Mouse (Mus musculus): ENCODE results near the gene Krt13. TPM values are rescaled to one million over a fixed set of nuclear protein-coding genes. Genes with fewer than 3 reads are reported as not detected.

The Krt13 gene
- polyA plus RNA-seq (2015; fragmentation: Nextera tagmentation; extraction: Ambion mirVana) = 397 and 779 TPM in 2 replicates

DNA sequence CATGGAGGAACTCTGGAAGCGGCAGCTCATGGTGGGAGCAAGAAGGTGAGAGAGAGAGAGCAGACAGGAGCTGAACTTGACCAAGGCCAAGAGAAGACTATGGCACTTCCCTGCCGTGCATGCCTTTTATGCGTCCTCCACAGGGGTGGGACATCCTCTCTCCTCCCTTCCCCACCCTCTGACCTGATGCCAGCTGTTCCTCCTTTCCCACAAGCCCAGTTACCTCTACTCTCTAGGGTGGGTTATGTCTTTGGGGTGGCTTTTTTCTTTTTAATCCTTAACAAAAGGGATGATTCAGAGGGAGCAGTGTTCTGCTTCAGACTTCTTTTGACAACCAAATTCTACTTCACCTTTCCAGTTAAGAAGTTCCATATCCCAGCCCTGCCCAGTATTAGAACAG is at the start of gene Krt13:
Krt13 (minus strand) TSS at position 101 of the 400 bp plus-strand sequence.
- Histone ChIP-seq H3K9me3 (no peaks in the 10 kb centered on the region), H3K9ac (no peak within 1 kb of the TSS), H3K36me3 (no peaks in the 10 kb centered on the region), H3K4me1 (no peaks in the 10 kb centered on the region), H3K27me3 (replicated peaks) (no peaks in the 10 kb centered on the region), H3K4me2 (no peak within 1 kb of the TSS), H3K4me3 (replicated peaks) (no peak within 1 kb of the TSS; the same call in 1 of the 2 replicates), H3K27ac (no peak within 1 kb of the TSS)
- no peak for ATAC-seq (ENCODE audit: insufficient read depth, low FRiP score, low read depth)
- 75% methylated on average over 3 of the region's 3 CpGs for WGBS

DNA sequence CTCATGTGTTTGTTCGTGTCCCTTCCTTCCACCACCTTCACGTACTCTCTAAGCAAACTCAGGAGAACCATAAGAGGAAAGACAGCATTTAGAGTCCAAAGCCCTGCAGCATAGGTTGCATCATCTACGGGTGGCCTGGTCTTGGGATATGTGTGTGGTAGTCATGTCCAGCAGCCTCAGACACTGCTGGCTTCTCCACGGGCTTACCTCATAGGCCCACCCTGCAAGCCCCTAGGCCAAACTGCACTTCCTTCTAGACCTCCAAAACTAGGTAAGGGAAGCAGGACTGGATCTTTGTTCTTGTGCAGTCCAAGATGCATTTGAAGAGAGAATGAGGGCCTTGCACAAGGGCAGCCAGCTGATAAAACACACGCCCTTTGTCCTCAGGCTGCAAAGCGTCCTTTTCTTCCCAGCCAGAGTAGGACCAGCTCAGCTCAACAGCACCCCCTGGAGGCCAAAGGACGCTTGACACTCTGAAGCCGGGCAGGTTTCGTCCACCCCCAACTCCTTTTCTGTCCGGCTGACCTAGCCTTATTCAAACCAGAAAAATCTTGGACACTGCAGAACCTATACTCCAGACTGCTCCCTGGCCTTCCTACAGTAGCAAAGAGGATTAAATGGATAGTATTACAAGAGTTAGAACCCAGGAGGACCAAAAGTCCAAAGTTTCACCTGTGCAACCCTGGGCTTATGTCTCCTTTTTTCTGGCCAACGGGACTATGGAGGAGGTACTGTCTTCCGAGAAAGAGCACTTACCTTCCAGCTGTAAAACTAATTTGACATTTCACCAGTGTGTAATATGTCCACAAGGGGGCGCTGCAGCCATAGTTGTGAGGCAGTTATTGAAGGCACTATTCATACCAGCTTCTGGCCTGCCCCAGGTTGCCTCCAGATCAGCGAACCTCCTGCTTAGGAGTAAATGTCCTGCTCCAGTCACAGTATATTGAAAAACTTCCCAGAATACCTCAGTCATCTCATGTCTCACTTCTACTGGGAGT is 47.7 kb upstream of the Krt13 start:
- Histone ChIP-seq H3K27me3 (replicated peaks) (no peaks in the 10 kb centered on the region), H3K9ac (no peak overlapping the region), H3K4me2 (peak overlapping the region; percentile 26), H3K27ac (peak overlapping the region; percentile 88), H3K4me1 (peaks cover 22% of the 10 kb centered on the region), H3K9me3 (no peaks in the 10 kb centered on the region), H3K36me3 (no peaks in the 10 kb centered on the region), H3K4me3 (replicated peaks) (no peak overlapping the region; the same call in 1 of the 2 replicates)
- 28% methylated on average over 14 of the region's 14 CpGs for WGBS
- ATAC-seq (ENCODE audit: insufficient read depth, low FRiP score, low read depth) = peak; percentile 27; the same call in 1 of the 2 replicates

DNA sequence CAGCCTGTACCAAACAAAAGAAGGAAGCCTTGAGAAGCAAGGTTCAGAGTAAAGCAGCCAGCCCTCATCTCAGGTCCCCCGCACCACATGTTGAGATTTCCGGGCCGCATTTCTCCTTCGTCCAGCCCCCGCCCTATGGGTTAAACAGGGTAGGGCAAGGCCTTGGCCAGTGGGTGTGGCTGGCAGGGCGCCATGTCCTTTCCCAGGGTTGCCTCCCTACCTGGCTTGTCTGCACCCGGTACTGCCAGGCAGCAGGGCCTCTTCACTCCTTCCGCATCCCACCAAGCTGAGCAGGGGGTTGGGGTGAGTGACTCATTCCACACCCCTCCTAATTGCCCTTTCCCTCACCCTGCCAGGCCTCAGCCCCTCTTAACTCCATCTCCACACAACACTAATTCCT is 46.7 kb upstream of the Krt13 start:
- Histone ChIP-seq H3K36me3 (no peaks in the 10 kb centered on the region), H3K9ac (no peak overlapping the region), H3K9me3 (no peaks in the 10 kb centered on the region), H3K27ac (peak overlapping the region; percentile 88), H3K4me3 (replicated peaks) (no peak overlapping the region; the same call in 1 of the 2 replicates), H3K4me2 (peak overlapping the region; percentile 26), H3K27me3 (replicated peaks) (no peaks in the 10 kb centered on the region), H3K4me1 (peaks cover 23% of the 10 kb centered on the region)
- peak; percentile 82 for ATAC-seq (ENCODE audit: insufficient read depth, low FRiP score, low read depth)
- 41% methylated on average over 8 of the region's 8 CpGs for WGBS

DNA sequence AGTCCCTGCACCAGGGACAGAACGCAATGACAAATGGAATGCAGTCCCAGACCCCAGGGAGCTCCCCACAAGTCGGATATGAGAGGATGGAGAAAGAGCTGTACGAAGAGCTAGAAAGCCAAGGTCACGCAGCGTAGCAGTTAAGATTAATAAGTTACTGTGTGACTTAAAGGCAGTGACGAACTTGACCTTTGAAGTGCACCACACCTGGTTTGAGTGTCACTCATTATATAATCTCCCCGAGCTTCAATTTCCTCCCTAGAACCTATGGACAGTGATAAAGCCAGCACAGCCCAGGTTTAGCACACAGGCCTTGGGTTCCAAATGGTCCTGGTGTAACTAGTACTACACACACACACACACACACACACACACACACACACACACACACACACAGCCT is 43.0 kb upstream of the Krt13 start:
- Histone ChIP-seq H3K4me3 (replicated peaks) (no peak overlapping the region), H3K9ac (no peak overlapping the region), H3K27me3 (replicated peaks) (no peaks in the 10 kb centered on the region), H3K36me3 (no peaks in the 10 kb centered on the region), H3K9me3 (no peaks in the 10 kb centered on the region), H3K27ac (peak overlapping the region; percentile 48; the same call in 1 of the 2 replicates), H3K4me1 (peaks cover 23% of the 10 kb centered on the region), H3K4me2 (no peak overlapping the region; the same call in 1 of the 2 replicates)
- ATAC-seq (ENCODE audit: insufficient read depth, low FRiP score, low read depth) = no peak
- WGBS = 37% methylated on average over 7 of the region's 7 CpGs

DNA sequence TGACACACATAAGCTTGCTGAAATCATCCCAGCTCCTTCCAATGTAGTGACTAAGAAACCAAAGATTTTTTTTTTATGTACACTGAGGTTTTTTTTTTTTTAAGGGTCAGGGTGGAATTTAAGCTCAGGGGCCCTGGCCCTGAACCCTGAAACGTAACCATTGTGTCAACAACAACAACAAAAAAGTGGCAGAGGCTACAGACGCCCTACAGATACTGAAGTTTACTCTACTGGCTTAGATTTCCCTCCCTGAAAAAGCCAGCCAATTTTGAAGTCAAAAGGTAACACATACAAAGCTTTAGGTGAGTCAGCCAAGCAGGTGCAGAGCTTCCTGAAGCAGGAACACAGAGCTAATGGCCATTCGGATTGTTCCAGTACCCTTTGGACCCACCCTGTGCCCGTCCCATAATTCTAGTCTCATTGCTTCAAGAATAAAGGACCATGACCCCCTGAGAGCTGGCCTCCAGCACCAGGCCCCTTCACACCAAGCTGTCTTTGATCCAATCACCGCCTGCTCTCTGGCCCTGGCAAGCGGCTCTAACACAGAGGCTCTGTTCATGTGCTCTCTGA is 36.6 kb upstream of the Krt13 start:
- H3K9ac ChIP-seq = no peak overlapping the region
- 0 out of 2 replicates have a peak, but pooled peaks cover 10% of the 10 kb centered on the region for H3K4me1 ChIP-seq
- no peaks in the 10 kb centered on the region for H3K36me3 ChIP-seq
- no peaks in the 10 kb centered on the region for H3K27me3 ChIP-seq (replicated peaks)
- H3K4me3 ChIP-seq (replicated peaks) = no peak overlapping the region
- peak; percentile 79 for ATAC-seq (ENCODE audit: insufficient read depth, low FRiP score, low read depth)
- 48% methylated on average over 6 of the region's 6 CpGs for WGBS
- H3K9me3 ChIP-seq = no peaks in the 10 kb centered on the region
- H3K27ac ChIP-seq = peak overlapping the region; percentile 88
- H3K4me2 ChIP-seq = no peak overlapping the region

DNA sequence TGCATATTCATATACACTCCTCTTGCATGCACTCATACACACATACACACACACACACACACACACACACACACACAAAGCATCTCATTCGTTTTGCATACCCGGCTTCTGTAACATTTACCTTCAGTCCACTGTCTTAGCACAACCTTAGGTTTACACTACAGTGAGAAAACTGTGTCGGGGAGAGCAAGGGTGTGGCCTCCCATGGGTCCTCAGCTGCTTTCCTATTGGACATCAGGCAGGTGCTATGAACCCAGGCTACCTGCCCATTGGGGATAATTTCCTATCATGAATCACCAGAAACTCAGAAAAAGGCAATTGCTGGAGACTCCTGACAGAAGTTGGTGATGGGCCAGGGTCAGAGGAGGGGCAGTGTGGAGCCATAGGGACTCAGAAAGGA is 36.0 kb upstream of the Krt13 start:
- Histone ChIP-seq H3K27me3 (replicated peaks) (no peaks in the 10 kb centered on the region), H3K27ac (peak overlapping the region; percentile 88), H3K9ac (no peak overlapping the region), H3K36me3 (no peaks in the 10 kb centered on the region), H3K4me1 (0 out of 2 replicates have a peak, but pooled peaks cover 10% of the 10 kb centered on the region), H3K4me3 (replicated peaks) (no peak overlapping the region), H3K9me3 (no peaks in the 10 kb centered on the region), H3K4me2 (0 out of 2 replicates have a peak overlapping the region, but pooled peaks have one; percentile 2)
- no peak for ATAC-seq (ENCODE audit: insufficient read depth, low FRiP score, low read depth)
- 47% methylated on average over 3 of the region's 3 CpGs for WGBS

DNA sequence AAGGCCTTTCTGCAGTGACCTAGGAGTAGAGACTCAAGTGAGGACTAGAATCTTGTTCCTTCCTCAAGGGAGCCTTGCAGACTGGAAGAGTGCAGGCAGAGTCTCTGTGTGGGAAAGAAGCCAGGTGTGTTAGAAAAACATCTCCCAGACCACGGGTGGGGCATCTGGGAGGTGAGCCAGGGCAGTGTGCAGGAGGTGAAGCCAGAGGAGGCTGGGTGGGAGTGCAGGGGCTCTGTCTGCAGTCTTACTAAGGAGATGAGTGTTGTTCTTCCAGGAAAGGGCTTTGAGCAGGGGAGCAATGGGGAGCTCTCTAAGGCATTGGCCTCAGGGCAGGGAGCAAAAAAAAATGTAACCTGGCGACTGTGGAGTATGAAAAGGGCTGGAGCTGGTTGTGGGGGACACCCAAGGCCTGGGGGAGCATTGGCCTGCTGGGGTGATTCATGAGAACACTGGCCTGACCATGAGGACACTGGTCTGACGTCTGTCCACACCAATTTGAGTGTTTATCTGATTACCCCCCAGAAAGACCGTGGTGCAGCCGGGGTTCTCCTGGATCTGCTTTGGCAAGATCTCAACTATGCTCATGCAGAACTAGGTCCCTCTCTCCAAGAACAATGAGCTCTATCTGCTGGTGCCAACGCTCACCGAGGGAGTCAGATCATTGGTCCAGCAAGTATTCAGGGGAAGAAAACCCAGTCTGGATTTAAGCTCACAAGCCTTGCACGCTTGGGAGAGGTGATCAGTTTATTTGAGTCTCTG is 34.3 kb upstream of the Krt13 start:
- H3K4me3 ChIP-seq (replicated peaks) = no peak overlapping the region
- 0 out of 2 replicates have a peak overlapping the region, but pooled peaks have one; percentile 3 for H3K4me2 ChIP-seq
- no peak overlapping the region for H3K9ac ChIP-seq
- H3K27me3 ChIP-seq (replicated peaks) = no peaks in the 10 kb centered on the region
- peak; percentile 57; the same call in 1 of the 2 replicates for ATAC-seq (ENCODE audit: insufficient read depth, low FRiP score, low read depth)
- 48% methylated on average over 8 of the region's 8 CpGs for WGBS
- H3K9me3 ChIP-seq = no peaks in the 10 kb centered on the region
- 0 out of 2 replicates have a peak, but pooled peaks cover 10% of the 10 kb centered on the region for H3K4me1 ChIP-seq
- peak overlapping the region; percentile 72 for H3K27ac ChIP-seq
- H3K36me3 ChIP-seq = no peaks in the 10 kb centered on the region

DNA sequence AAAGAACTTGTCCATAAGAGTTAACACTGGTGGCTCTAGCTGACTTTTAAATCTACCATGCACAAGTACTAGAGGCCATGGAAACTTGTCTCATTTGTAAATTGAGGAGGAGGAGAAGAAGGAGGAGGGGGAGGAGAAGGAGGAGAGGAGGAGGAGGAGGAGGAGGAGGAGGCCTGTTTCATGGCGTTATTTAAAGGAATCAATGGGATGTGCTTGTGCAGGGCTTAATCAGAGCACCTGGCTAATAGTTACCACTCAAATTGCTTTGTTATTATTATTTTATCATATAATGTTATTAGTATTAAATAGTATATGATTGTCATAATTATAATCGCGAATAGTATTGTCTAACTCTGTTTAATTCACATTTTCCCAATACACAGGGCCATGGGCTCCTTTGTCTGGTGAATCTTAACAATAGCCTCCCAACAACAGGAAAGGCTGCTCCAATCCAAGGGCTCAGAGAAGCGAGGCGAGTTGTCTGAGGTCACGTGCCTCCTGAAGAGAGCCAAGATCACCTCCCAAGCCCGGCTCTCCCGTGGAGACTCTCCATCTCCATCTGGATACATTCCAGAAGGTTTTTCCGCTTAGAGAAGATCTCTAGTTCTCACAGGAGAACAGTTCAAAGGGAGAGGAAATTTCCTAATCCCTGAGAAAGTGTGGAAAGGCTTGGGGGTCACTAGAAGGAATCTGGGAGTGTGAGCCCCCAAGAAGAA is 27.4 kb upstream of the Krt13 start, which contains the start of gene Krt19:
Krt19 (minus strand) TSS at position 51 of the 716 bp plus-strand sequence.
- Histone ChIP-seq H3K4me3 (replicated peaks) (no peak within 1 kb of the TSS), H3K27ac (peak within 1 kb of the TSS; percentile 57; the same call in 1 of the 2 replicates), H3K36me3 (no peaks in the 10 kb centered on the region), H3K27me3 (replicated peaks) (peaks cover 13% of the 10 kb centered on the region; the same call in 1 of the 2 replicates), H3K9ac (no peak within 1 kb of the TSS), H3K4me2 (no peak within 1 kb of the TSS), H3K9me3 (no peaks in the 10 kb centered on the region), H3K4me1 (peaks cover 6% of the 10 kb centered on the region; the same call in 1 of the 2 replicates)
- WGBS = 56% methylated on average over 9 of the region's 9 CpGs
- no peak for ATAC-seq (ENCODE audit: insufficient read depth, low FRiP score, low read depth)

DNA sequence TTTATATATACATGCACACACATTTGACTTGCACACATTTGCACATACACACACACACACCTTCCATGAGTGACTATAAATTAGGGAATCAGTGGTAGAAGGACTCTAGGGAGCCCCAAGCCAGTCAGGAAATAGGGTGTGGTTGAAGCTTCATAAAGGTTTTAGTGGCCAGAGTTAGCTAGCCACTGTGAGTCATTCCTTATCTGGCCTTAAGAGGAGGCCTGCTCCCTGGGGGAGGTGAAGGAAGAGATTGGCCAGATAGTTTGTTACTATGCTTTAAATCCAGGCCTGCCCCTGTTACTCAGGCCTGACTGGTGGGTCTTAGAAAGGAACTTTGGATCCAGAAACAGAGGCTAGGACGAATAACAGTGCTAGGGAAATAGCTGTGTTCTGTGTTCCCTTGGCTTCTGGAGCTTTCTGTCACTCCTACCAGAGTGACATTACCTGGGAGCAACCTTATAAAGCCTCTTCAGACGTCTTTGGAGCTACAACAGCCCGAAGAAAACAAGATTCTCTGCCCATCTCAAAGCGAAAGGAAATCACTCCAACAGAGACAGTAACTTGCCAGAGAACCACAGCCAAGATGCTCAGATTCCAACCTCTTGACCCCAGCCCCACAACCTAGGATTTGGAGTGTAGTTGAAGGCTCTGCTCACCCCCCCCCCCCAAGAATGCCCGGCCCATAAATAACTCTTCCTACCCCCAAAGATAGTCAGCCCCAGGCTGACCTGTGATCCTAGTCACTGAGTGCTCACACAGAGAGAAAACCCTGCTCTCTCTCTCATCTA is 26.4 kb upstream of the Krt13 start:
- Histone ChIP-seq H3K27ac (peak overlapping the region; percentile 57; the same call in 1 of the 2 replicates), H3K9ac (no peak overlapping the region), H3K4me2 (no peak overlapping the region), H3K9me3 (no peaks in the 10 kb centered on the region), H3K4me3 (replicated peaks) (no peak overlapping the region), H3K27me3 (replicated peaks) (peaks cover 13% of the 10 kb centered on the region; the same call in 1 of the 2 replicates), H3K4me1 (peaks cover 5% of the 10 kb centered on the region; the same call in 1 of the 2 replicates), H3K36me3 (no peaks in the 10 kb centered on the region)
- 45% methylated on average over 5 of the region's 5 CpGs for WGBS
- no peak for ATAC-seq (ENCODE audit: insufficient read depth, low FRiP score, low read depth)

DNA sequence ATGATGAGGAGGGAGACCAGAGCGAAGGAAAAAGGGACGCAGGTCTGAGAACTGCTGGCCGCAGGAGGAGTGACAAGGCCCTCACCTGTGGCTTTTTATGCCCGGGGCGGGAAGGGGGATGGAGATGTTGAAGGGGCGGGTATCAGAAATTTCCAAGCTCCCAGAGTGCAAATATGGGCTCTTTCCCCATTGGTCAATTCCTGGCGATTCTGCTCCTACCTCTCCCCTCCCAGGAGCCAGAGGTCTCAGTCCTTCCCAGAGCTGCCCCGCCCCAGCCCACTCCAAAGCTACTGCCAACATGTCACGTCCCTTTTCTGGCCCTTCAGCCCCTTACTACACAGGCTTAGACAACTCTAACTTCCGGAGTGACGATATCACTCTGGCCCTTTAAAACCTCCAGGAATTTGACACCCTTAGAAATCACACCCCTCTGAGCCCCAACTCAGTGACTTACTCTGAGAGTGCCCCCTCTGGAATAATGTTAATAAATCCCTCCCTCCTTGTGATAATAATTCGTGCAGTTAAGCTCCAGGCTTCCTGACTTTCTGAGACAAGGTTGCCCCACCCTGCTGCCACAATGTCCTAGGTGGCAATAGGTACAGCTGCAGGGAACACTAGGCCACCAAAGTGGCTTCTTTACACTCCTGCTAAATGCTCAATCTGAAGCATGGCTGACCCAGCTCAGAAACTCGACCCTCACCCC is 24.6 kb upstream of the Krt13 start:
- Histone ChIP-seq H3K27me3 (replicated peaks) (peaks cover 13% of the 10 kb centered on the region; the same call in 1 of the 2 replicates), H3K4me3 (replicated peaks) (peak overlapping the region; percentile 51), H3K9ac (peak overlapping the region; percentile 19; the same call in 1 of the 2 replicates), H3K36me3 (no peaks in the 10 kb centered on the region), H3K4me2 (peak overlapping the region; percentile 49), H3K9me3 (no peaks in the 10 kb centered on the region), H3K27ac (peak overlapping the region; percentile 91), H3K4me1 (peaks cover 5% of the 10 kb centered on the region; the same call in 1 of the 2 replicates)
- WGBS = 6% methylated on average over 13 of the region's 13 CpGs
- peak; percentile 86 for ATAC-seq (ENCODE audit: insufficient read depth, low FRiP score, low read depth)
